Mouse (Mus musculus) CH12.LX (cell line): ENCODE measurements around the gene Oasl1. TPM values are rescaled to one million over a fixed set of nuclear protein-coding genes. Genes with fewer than 3 reads are reported as not detected.
A peak's percentile ranks its signal among the peaks of the same experiment; 100 is the strongest.

Experiments used
- DNase-seq: peaks from one replicate; pipeline ENCODE4 v3.0.0-alpha.2; 2013; ENCODE audit errors: extremely low read depth
- H3K27ac ChIP-seq: 2 replicates; pipeline ENCODE4 v1.5.1; 2012; ENCODE audit warnings: low read depth, mild to moderate bottlenecking, control low read depth, moderate library complexity; ENCODE audit not compliant: insufficient read depth
- H3K27me3 ChIP-seq: replicated peaks from 2 replicates; pipeline ENCODE3; 2012; ENCODE audit warnings: inconsistent platforms
- H3K36me3 ChIP-seq, 2 experiments: replicated peaks in 1 of 2; 2 replicates each; pipeline versions ENCODE3 to v1.6.1; 2012; ENCODE audit warnings: inconsistent platforms in 1 of 2, low read length in 1 of 2, mild to moderate bottlenecking in 1 of 2, mixed read lengths in 1 of 2, moderate library complexity in 1 of 2; ENCODE audit not compliant: control insufficient read depth in 1 of 2, insufficient read depth in 1 of 2
- H3K4me1 ChIP-seq, 2 experiments: 2 replicates each; pipeline ENCODE4 v1.6.1; 2012; ENCODE audit warnings: inconsistent platforms in 1 of 2, moderate library complexity in 1 of 2; ENCODE audit not compliant: insufficient read depth in 2 of 2, control insufficient read depth in 1 of 2
- H3K4me2 ChIP-seq: 2 replicates; pipeline ENCODE4 v1.6.1; 2012; ENCODE audit warnings: low read depth, mild to moderate bottlenecking, control low read depth; ENCODE audit not compliant: poor library complexity, insufficient read depth, severe bottlenecking
- H3K4me3 ChIP-seq, 3 experiments: fragments of 150-350 bp in 1 of 3; sonication (generic) in 1 of 3; replicated peaks in 1 of 3; 2 replicates each; pipeline versions ENCODE3 to v1.5.1; 2011 to 2012; ENCODE audit warnings: low read depth in 2 of 3, low read length in 2 of 3, mild to moderate bottlenecking in 2 of 3, moderate library complexity in 2 of 3, control low read depth in 1 of 3, improper control_type of control experiment in 1 of 3, inconsistent platforms in 1 of 3, mixed read lengths in 1 of 3; ENCODE audit not compliant: poor library complexity in 1 of 3
- H3K79me2 ChIP-seq: replicated peaks from 2 replicates; pipeline ENCODE4 v1.6.1; 2012; ENCODE audit warnings: mild to moderate bottlenecking, moderate library complexity; ENCODE audit not compliant: control insufficient read depth, poor library complexity, insufficient read depth, severe bottlenecking; ENCODE audit errors: extremely low read depth
- H3K9ac ChIP-seq: 2 replicates; pipeline ENCODE4 v1.6.1; 2012; ENCODE audit warnings: low read depth, mild to moderate bottlenecking, control low read depth, moderate library complexity; ENCODE audit not compliant: insufficient read depth
- H3K9me3 ChIP-seq: replicated peaks from 2 replicates; pipeline ENCODE3; 2012; ENCODE audit warnings: low read length, inconsistent platforms, mixed read lengths
- BHLHE40 ChIP-seq: IDR thresholded peaks from 2 replicates; pipeline ENCODE4 v1.6.1; 2011; ENCODE audit warnings: mild to moderate bottlenecking, low read depth, low read length, improper control_type of control experiment
- CHD1 ChIP-seq: IDR thresholded peaks from 2 replicates; pipeline ENCODE4 v1.6.1; 2012; ENCODE audit warnings: low read depth, low read length, improper control_type of control experiment, inconsistent platforms
- CHD2 ChIP-seq: IDR thresholded peaks from 2 replicates; pipeline ENCODE4 v1.6.1; 2011; ENCODE audit warnings: low read length, improper control_type of control experiment
- CTCF ChIP-seq, 2 experiments: IDR thresholded peaks in 1 of 2; conservative IDR thresholded peaks in 1 of 2; 2 replicates each; pipeline ENCODE4 v1.5.1; 2011 to 2012; ENCODE audit warnings: low read depth in 2 of 2, low read length in 2 of 2, improper control_type of control experiment in 1 of 2, inconsistent platforms in 1 of 2, mild to moderate bottlenecking in 1 of 2, moderate library complexity in 1 of 2
- E2F4 ChIP-seq: IDR thresholded peaks from 2 replicates; pipeline ENCODE4 v1.6.1; 2011; ENCODE audit warnings: low read depth, low read length, improper control_type of control experiment; ENCODE audit not compliant: insufficient replicate concordance
- ELF1 ChIP-seq: IDR thresholded peaks from 2 replicates; pipeline ENCODE4 v1.6.1; 2014; ENCODE audit warnings: low read depth, mild to moderate bottlenecking, inconsistent platforms, low read length, improper control_type of control experiment
- EP300 ChIP-seq: IDR thresholded peaks from 2 replicates; pipeline ENCODE4 v1.6.1; 2011; ENCODE audit warnings: low read length, improper control_type of control experiment
- ETS1 ChIP-seq: conservative IDR thresholded peaks from 2 replicates; pipeline ENCODE4 v1.6.1; 2012; ENCODE audit warnings: low read depth, mild to moderate bottlenecking, inconsistent platforms, low read length, improper control_type of control experiment, moderate library complexity
- GABPA ChIP-seq: IDR thresholded peaks from 2 replicates; pipeline ENCODE4 v1.6.1; 2012; ENCODE audit warnings: low read depth, low read length, improper control_type of control experiment, inconsistent platforms; ENCODE audit not compliant: insufficient replicate concordance
- HCFC1 ChIP-seq: IDR thresholded peaks from 2 replicates; pipeline ENCODE4 v1.6.1; 2012; ENCODE audit warnings: low read depth, mild to moderate bottlenecking, inconsistent platforms, low read length, improper control_type of control experiment
- IRF4 ChIP-seq: IDR thresholded peaks from 2 replicates; pipeline ENCODE4 v1.6.1; 2014; ENCODE audit warnings: low read depth, mild to moderate bottlenecking, inconsistent platforms, low read length, improper control_type of control experiment
- JUN ChIP-seq: IDR thresholded peaks from 2 replicates; pipeline ENCODE4 v1.6.1; 2011; ENCODE audit warnings: low read depth, mild to moderate bottlenecking, low read length, improper control_type of control experiment, moderate library complexity; ENCODE audit not compliant: insufficient read depth
- JUND ChIP-seq: conservative IDR thresholded peaks from 2 replicates; pipeline ENCODE4 v1.6.1; 2011; ENCODE audit warnings: low read depth, low read length, improper control_type of control experiment
- KAT2A ChIP-seq: IDR thresholded peaks from 2 replicates; pipeline ENCODE4 v1.6.1; 2012; ENCODE audit warnings: low read length, improper control_type of control experiment, inconsistent platforms; ENCODE audit not compliant: insufficient replicate concordance
- MAFK ChIP-seq: IDR thresholded peaks from 2 replicates; pipeline ENCODE4 v1.6.1; 2011; ENCODE audit warnings: low read length, improper control_type of control experiment; ENCODE audit not compliant: insufficient replicate concordance
- MAX ChIP-seq: IDR thresholded peaks from 2 replicates; pipeline ENCODE4 v1.6.1; 2011; ENCODE audit warnings: low read length, improper control_type of control experiment
- MAZ ChIP-seq: IDR thresholded peaks from 2 replicates; pipeline ENCODE4 v1.6.1; 2012; ENCODE audit warnings: low read depth, mild to moderate bottlenecking, inconsistent platforms, low read length, improper control_type of control experiment, moderate library complexity
- MEF2A ChIP-seq: IDR thresholded peaks from 2 replicates; pipeline ENCODE4 v1.6.1; 2014; ENCODE audit warnings: low read depth, mild to moderate bottlenecking, inconsistent platforms, low read length, improper control_type of control experiment, borderline replicate concordance
- MXI1 ChIP-seq: IDR thresholded peaks from 2 replicates; pipeline ENCODE4 v1.6.1; 2011; ENCODE audit warnings: mild to moderate bottlenecking, low read depth, low read length, improper control_type of control experiment
- MYC ChIP-seq: IDR thresholded peaks from 2 replicates; pipeline ENCODE4 v1.6.1; 2011; ENCODE audit warnings: low read depth, mild to moderate bottlenecking, improper control_type of control experiment, low read length
- NELFE ChIP-seq: IDR thresholded peaks from 2 replicates; pipeline ENCODE4 v1.6.1; 2011; ENCODE audit warnings: low read depth, low read length, improper control_type of control experiment
- NRF1 ChIP-seq: IDR thresholded peaks from 2 replicates; pipeline ENCODE4 v1.6.1; 2014; ENCODE audit warnings: low read depth, mild to moderate bottlenecking, inconsistent platforms, low read length, improper control_type of control experiment, moderate library complexity
- PAX5 ChIP-seq: IDR thresholded peaks from 2 replicates; pipeline ENCODE4 v1.6.1; 2012; ENCODE audit warnings: low read length, inconsistent platforms, mixed read lengths
- POLR2A ChIP-seq: IDR thresholded peaks from 2 replicates; pipeline ENCODE4 v1.6.1; 2011; ENCODE audit warnings: low read depth, mild to moderate bottlenecking, improper control_type of control experiment, low read length
- POLR2AphosphoS2 ChIP-seq: IDR thresholded peaks from 2 replicates; pipeline ENCODE4 v1.6.1; 2011; ENCODE audit warnings: low read depth, low read length, improper control_type of control experiment
- RAD21 ChIP-seq: IDR thresholded peaks from 2 replicates; pipeline ENCODE4 v1.6.1; 2011; ENCODE audit warnings: low read depth, mild to moderate bottlenecking, low read length, improper control_type of control experiment, moderate library complexity
- RCOR1 ChIP-seq: conservative IDR thresholded peaks from 2 replicates; pipeline ENCODE4 v1.6.1; 2012; ENCODE audit warnings: low read depth, mild to moderate bottlenecking, inconsistent platforms, low read length, improper control_type of control experiment
- SIN3A ChIP-seq: IDR thresholded peaks from 2 replicates; pipeline ENCODE4 v1.6.1; 2012; ENCODE audit warnings: low read length, improper control_type of control experiment, inconsistent platforms
- SMC3 ChIP-seq: IDR thresholded peaks from 2 replicates; pipeline ENCODE4 v1.6.1; 2011; ENCODE audit warnings: low read depth, low read length, improper control_type of control experiment
- TBP ChIP-seq: conservative IDR thresholded peaks from 2 replicates; pipeline ENCODE4 v1.6.1; 2011; ENCODE audit warnings: low read depth, low read length, improper control_type of control experiment
- TCF12 ChIP-seq: IDR thresholded peaks from 2 replicates; pipeline ENCODE4 v1.6.1; 2014; ENCODE audit warnings: low read depth, mild to moderate bottlenecking, inconsistent platforms, low read length, improper control_type of control experiment
- UBTF ChIP-seq: IDR thresholded peaks from 2 replicates; pipeline ENCODE4 v1.6.1; 2012; ENCODE audit warnings: low read depth, mild to moderate bottlenecking, inconsistent platforms, low read length, improper control_type of control experiment, moderate library complexity
- USF1 ChIP-seq: IDR thresholded peaks from 2 replicates; pipeline ENCODE4 v1.6.1; 2014; ENCODE audit warnings: low read depth, mild to moderate bottlenecking, inconsistent platforms, low read length, improper control_type of control experiment
- USF2 ChIP-seq: conservative IDR thresholded peaks from 2 replicates; pipeline ENCODE4 v1.6.1; 2011; ENCODE audit warnings: low read depth, low read length, improper control_type of control experiment
- ZC3H11A ChIP-seq: IDR thresholded peaks from 2 replicates; pipeline ENCODE4 v1.6.1; 2012; ENCODE audit warnings: low read depth, mild to moderate bottlenecking, inconsistent platforms, low read length, improper control_type of control experiment
- ZKSCAN1 ChIP-seq: IDR thresholded peaks from 2 replicates; pipeline ENCODE4 v1.6.1; 2012; ENCODE audit warnings: low read depth, inconsistent platforms, low read length, improper control_type of control experiment, borderline replicate concordance
- ZMIZ1 ChIP-seq: IDR thresholded peaks from 2 replicates; pipeline ENCODE4 v1.6.1; 2012; ENCODE audit warnings: low read depth, mild to moderate bottlenecking, inconsistent platforms, low read length, improper control_type of control experiment
- ZNF384 ChIP-seq: IDR thresholded peaks from 2 replicates; pipeline ENCODE4 v1.6.1; 2012; ENCODE audit warnings: low read depth, low read length, improper control_type of control experiment, inconsistent platforms
- dilution Hi-C: fragments of 300-500 bp; cut with MboI; formaldehyde crosslinking; loops from 2 replicates; pipeline ENCODE4 v1.14.3; 2020; ENCODE audit warnings: low sequenced_read_pairs; ENCODE audit not compliant: extremely low pct_unique_long_range_greater_than_20kb, extremely low pct_ligation_motif_present
- in situ Hi-C: fragments of 300-500 bp; cut with MboI; formaldehyde crosslinking; loops from 3 replicates; pipeline ENCODE4 v1.14.3; 2019; ENCODE audit warnings: low sequenced_read_pairs, low pct_ligation_motif_present, low pct_unique_long_range_greater_than_20kb, mixed read lengths
- polyA plus RNA-seq: library from polyadenylated mRNA; unstranded; fragments of >175 nt; gene quantifications from 2 replicates; pipeline ENCODE4 v1.2.1, GENCODE M21; 2012; ENCODE audit warnings: low read depth; ENCODE audit not compliant: insufficient read length
- total RNA-seq, 2 experiments: library from RNA; depleted of rRNA; stranded (reverse); fragments of 300-350 nt in 1 of 2; fragments of >200 nt in 1 of 2; gene quantifications; 2 replicates each; pipeline ENCODE4 v1.2.3; 2012 to 2014

Gene Oasl1
- total and polyA plus RNA-seq, 3 experiments, result 0.37 TPM; not detected in 2

- Histone ChIP-seq H3K4me2 (peak overlapping the region; percentile 79), H3K27me3 (no peaks in the 10 kb centered on the region), H3K27ac (no peak overlapping the region; the same call in 1 of the 2 replicates), H3K9me3 (no peaks in the 10 kb centered on the region), H3K4me1 (peaks cover 9 to 17% of the 10 kb centered on the region in 2 experiments), H3K9ac (peak overlapping the region; percentile 39), H3K79me2 (no peaks in the 10 kb centered on the region), H3K36me3 (no peaks in the 10 kb centered on the region), H3K4me3 (peak overlapping the region in 2 of 3 experiments; percentile 6 to 42)
- dilution Hi-C loops, result no loop called here
- peak; percentile 84 for DNase-seq
- in situ Hi-C loops, result loop anchor here (25.0 kb wide), 1 partner anchor 209 kb away; the partner anchor contains the start of gene Tchp
- TF ChIP-seq RAD21, result peak; percentile 31
- peak; percentile 52 for TF ChIP-seq USF1
- TF ChIP-seq MEF2A, result peak; percentile 75
- TF ChIP-seq TBP, result peak; percentile 87
- no peak for TF ChIP-seq ZC3H11A
- peak in 1 of 2 experiments; percentile 62; a peak in 2 of 4 replicates for TF ChIP-seq CTCF (conservative IDR thresholded peaks at IDR 0.05 in 1 of 2, IDR thresholded peaks at IDR 0.05 in 1 of 2; ENCODE audit: low read depth in 2 of 2, low read length in 2 of 2)
- peak; percentile 52 for TF ChIP-seq JUND
- TF ChIP-seq RCOR1, result no peak
- peak; percentile 61; the same call in 1 of the 2 replicates for TF ChIP-seq TCF12
- no peak for TF ChIP-seq NRF1
- TF ChIP-seq POLR2AphosphoS2, result no peak
- 0 out of 2 replicates have a peak, but pooled peaks have one; percentile 32 for TF ChIP-seq MAFK
- TF ChIP-seq MYC, result peak; percentile 90
- TF ChIP-seq ZKSCAN1, result no peak
- TF ChIP-seq ETS1, result peak; percentile 80
- TF ChIP-seq POLR2A, result no peak
- peak; percentile 59 for TF ChIP-seq EP300
- TF ChIP-seq PAX5, result no peak
- peak; percentile 42 for TF ChIP-seq NELFE
- TF ChIP-seq MAZ, result no peak
- TF ChIP-seq ELF1, result peak; percentile 73
- no peak for TF ChIP-seq GABPA
- TF ChIP-seq HCFC1, result peak; percentile 50
- TF ChIP-seq IRF4, result peak; percentile 69
- TF ChIP-seq CHD2, result no peak
- TF ChIP-seq CHD1, result no peak
- no peak for TF ChIP-seq USF2
- no peak for TF ChIP-seq UBTF
- TF ChIP-seq MXI1, result peak; percentile 77
- TF ChIP-seq JUN, result no peak
- no peak for TF ChIP-seq KAT2A
- 0 out of 2 replicates have a peak, but pooled peaks have one; percentile 2 for TF ChIP-seq ZNF384
- peak; percentile 52; the same call in 1 of the 2 replicates for TF ChIP-seq ZMIZ1
- peak; percentile 84; the same call in 1 of the 2 replicates for TF ChIP-seq SIN3A
- no peak for TF ChIP-seq E2F4
- TF ChIP-seq SMC3, result peak; percentile 46
- peak; percentile 96 for TF ChIP-seq BHLHE40
- peak; percentile 93 for TF ChIP-seq MAX
Observed at GRCm38 (mm10) chr5:114921551-114922365, 1.3 kb upstream of the Oasl1 start.
